Mouse (Mus musculus): ENCODE measurements around the gene Rbfox2.

- TF ChIP-seq CTCF (IDR thresholded peaks at IDR 0.05; ENCODE audit: extremely low read depth, insufficient read depth, insufficient read length, insufficient replicate concordance) (no peak), POLR2A (IDR thresholded peaks at IDR 0.05; ENCODE audit: low read depth, low read length) (no peak)
Measured at GRCm38 (mm10) chr15:77141711-77142110, 165.1 kb downstream of the Rbfox2 start.
